Mouse (Mus musculus) kidney, embryonic 14.5 days (tissue): ENCODE results near the gene Helt. TPM values are rescaled to one million over a fixed set of nuclear protein-coding genes. Genes with fewer than 3 reads are reported as not detected.

ENCODE experiments used
- ATAC-seq: fragments of 200-750 bp; cut with Nextera tagmentation; 2 replicates; pipeline ENCODE4 v1.8.0; 2017; ENCODE audit warnings: moderate number of reproducible peaks, mild to moderate bottlenecking, moderate TSS enrichment, moderate library complexity; ENCODE audit not compliant: low FRiP score, low TSS enrichment
- H3K27ac ChIP-seq: fragments of 300-500 bp; sonication (generic); 2 replicates; pipeline ENCODE4 v1.5.1; 2014; ENCODE audit warnings: low read depth, mild to moderate bottlenecking, low read length, moderate library complexity, mixed read lengths
- H3K27me3 ChIP-seq: fragments of 300-500 bp; sonication (generic); 2 replicates; pipeline ENCODE4 v1.6.1; 2014; ENCODE audit warnings: mild to moderate bottlenecking, low read length; ENCODE audit not compliant: control insufficient read depth, insufficient read depth
- H3K36me3 ChIP-seq: fragments of 300-500 bp; sonication (generic); 2 replicates; pipeline ENCODE4 v1.6.1; 2014; ENCODE audit warnings: low read length, mixed read lengths; ENCODE audit not compliant: control insufficient read depth, insufficient read depth
- H3K4me1 ChIP-seq: fragments of 300-500 bp; sonication (generic); 2 replicates; pipeline ENCODE4 v1.6.1; 2014; ENCODE audit warnings: low read length, mixed read lengths; ENCODE audit not compliant: control insufficient read depth, insufficient read depth
- H3K4me2 ChIP-seq: fragments of 300-500 bp; sonication (generic); replicated peaks from 2 replicates; pipeline ENCODE4 v1.6.1; 2014; ENCODE audit warnings: low read depth, mild to moderate bottlenecking, low read length
- H3K4me3 ChIP-seq: fragments of 300-500 bp; sonication (generic); 2 replicates; pipeline ENCODE4 v1.5.1; 2014; ENCODE audit warnings: mild to moderate bottlenecking, low read length
- H3K9ac ChIP-seq: fragments of 300-500 bp; sonication (generic); 2 replicates; pipeline ENCODE4 v1.6.1; 2014; ENCODE audit warnings: low read depth, mild to moderate bottlenecking, low read length, moderate library complexity
- H3K9me3 ChIP-seq: fragments of 300-500 bp; sonication (generic); 2 replicates; pipeline ENCODE4 v1.6.1; 2016; ENCODE audit warnings: low read length; ENCODE audit not compliant: control insufficient read depth
- WGBS: fragments of 180-500 bp; shearing (Covaris S2); extraction: QIAGEN DNeasy Blood & Tissue Kit; methylation state at CpG from one replicate; pipeline ENCODE4 v1.1.7; 2014; 5-methylcytosine and 5-hydroxymethylcytosine counted together
- polyA plus RNA-seq: library from polyadenylated mRNA; unstranded; fragments of >200 nt; fragmentation: Nextera tagmentation; extraction: Ambion mirVana; gene quantifications from 2 replicates; pipeline ENCODE4 v1.2.1, GENCODE M21; 2014

Helt gene
- polyA plus RNA-seq, 1 experiment from 2014 or later, result not detected

- WGBS, result 6% methylated on average over 10 of the region's 10 CpGs
- no peaks in the 10 kb centered on the region for H3K36me3 ChIP-seq
- H3K9me3 ChIP-seq, result no peaks in the 10 kb centered on the region
- no peak overlapping the region for H3K4me3 ChIP-seq
- no peaks in the 10 kb centered on the region for H3K4me1 ChIP-seq
- no peak overlapping the region for H3K27ac ChIP-seq
- H3K4me2 ChIP-seq, result no peak overlapping the region
- H3K27me3 ChIP-seq, result no peaks in the 10 kb centered on the region
- ATAC-seq, result peak; percentile 83
- H3K9ac ChIP-seq, result no peak overlapping the region
Observed at GRCm38 (mm10) chr8:46311159-46311558, 16.7 kb upstream of the Helt start.

GRCm38 (mm10) chr8:46308189-46308588, 13.7 kb upstream of the Helt start:
- no peak overlapping the region for H3K9ac ChIP-seq
- H3K4me3 ChIP-seq, result no peak overlapping the region
- H3K4me1 ChIP-seq, result no peaks in the 10 kb centered on the region
- no peaks in the 10 kb centered on the region for H3K9me3 ChIP-seq
- no peaks in the 10 kb centered on the region for H3K36me3 ChIP-seq
- no peaks in the 10 kb centered on the region for H3K27me3 ChIP-seq
- no peak for ATAC-seq
- 67% methylated on average over 2 of the region's 2 CpGs for WGBS
- no peak overlapping the region for H3K27ac ChIP-seq
- no peak overlapping the region for H3K4me2 ChIP-seq

- H3K4me2 ChIP-seq, result no peak overlapping the region; the same call in 1 of the 2 replicates
- H3K27me3 ChIP-seq, result no peaks in the 10 kb centered on the region
- no peak overlapping the region for H3K27ac ChIP-seq
- H3K4me3 ChIP-seq, result no peak overlapping the region
- 9% methylated on average over 9 of the region's 9 CpGs for WGBS
- no peaks in the 10 kb centered on the region for H3K9me3 ChIP-seq
- no peaks in the 10 kb centered on the region for H3K36me3 ChIP-seq
- H3K4me1 ChIP-seq, result no peaks in the 10 kb centered on the region
- no peak for ATAC-seq
- H3K9ac ChIP-seq, result no peak overlapping the region
Observed at GRCm38 (mm10) chr8:46305733-46306349, 11.4 kb upstream of the Helt start.

GRCm38 (mm10) chr8:46302121-46302520, 7.7 kb upstream of the Helt start:
- 92% methylated on average over 9 of the region's 9 CpGs for WGBS
- H3K9me3 ChIP-seq, result no peaks in the 10 kb centered on the region

GRCm38 (mm10) chr8:46298847-46299246, 4.4 kb upstream of the Helt start:
- no peak for ATAC-seq
- Histone ChIP-seq H3K27me3 (peaks cover 47% of the 10 kb centered on the region), H3K9ac (no peak overlapping the region), H3K4me3 (no peak overlapping the region), H3K27ac (no peak overlapping the region), H3K36me3 (no peaks in the 10 kb centered on the region), H3K9me3 (no peaks in the 10 kb centered on the region), H3K4me2 (no peak overlapping the region), H3K4me1 (no peaks in the 10 kb centered on the region)
- 33% methylated on average over 7 of the region's 7 CpGs for WGBS

More at GRCm38 (mm10) chr8:46302121-46302520, 7.7 kb upstream of the Helt start:
- Histone ChIP-seq H3K27me3 (peaks cover 14% of the 10 kb centered on the region), H3K27ac (no peak overlapping the region), H3K36me3 (no peaks in the 10 kb centered on the region), H3K4me1 (no peaks in the 10 kb centered on the region), H3K4me3 (no peak overlapping the region), H3K9ac (no peak overlapping the region), H3K4me2 (no peak overlapping the region)
- no peak for ATAC-seq

GRCm38 (mm10) chr8:46296551-46296950, 2.1 kb upstream of the Helt start:
- no peaks in the 10 kb centered on the region; the same call in 1 of the 2 replicates for H3K4me1 ChIP-seq
- no peak overlapping the region for H3K4me2 ChIP-seq

GRCm38 (mm10) chr8:46295951-46296350, 1.5 kb upstream of the Helt start:
- no peak for ATAC-seq
- H3K27ac ChIP-seq, result no peak overlapping the region
- no peak overlapping the region for H3K4me2 ChIP-seq
- H3K36me3 ChIP-seq, result no peaks in the 10 kb centered on the region
- no peak overlapping the region for H3K9ac ChIP-seq
- H3K27me3 ChIP-seq, result peaks cover 76% of the 10 kb centered on the region
- no peak overlapping the region; the same call in 1 of the 2 replicates for H3K4me3 ChIP-seq
- 1% methylated on average over 8 of the region's 8 CpGs for WGBS
- no peaks in the 10 kb centered on the region; the same call in 1 of the 2 replicates for H3K4me1 ChIP-seq
- no peaks in the 10 kb centered on the region for H3K9me3 ChIP-seq

More at GRCm38 (mm10) chr8:46296551-46296950, 2.1 kb upstream of the Helt start:
- no peak overlapping the region; the same call in 1 of the 2 replicates for H3K4me3 ChIP-seq
- ATAC-seq, result no peak
- no peaks in the 10 kb centered on the region for H3K36me3 ChIP-seq
- H3K27ac ChIP-seq, result no peak overlapping the region
- H3K27me3 ChIP-seq, result peaks cover 70% of the 10 kb centered on the region
- H3K9ac ChIP-seq, result no peak overlapping the region
- 1% methylated on average over 11 of the region's 11 CpGs for WGBS
- H3K9me3 ChIP-seq, result no peaks in the 10 kb centered on the region

GRCm38 (mm10) chr8:46295101-46295534, 647 bp upstream of the Helt start:
- Histone ChIP-seq H3K27me3 (peaks cover 84% of the 10 kb centered on the region), H3K27ac (no peak overlapping the region), H3K9ac (no peak overlapping the region), H3K4me3 (no peak overlapping the region), H3K36me3 (no peaks in the 10 kb centered on the region), H3K4me1 (no peaks in the 10 kb centered on the region; the same call in 1 of the 2 replicates), H3K9me3 (no peaks in the 10 kb centered on the region), H3K4me2 (no peak overlapping the region)
- under 1% methylated on average over 14 of the region's 14 CpGs for WGBS
- no peak for ATAC-seq

GRCm38 (mm10) chr8:46293741-46294151, 725 bp downstream of the Helt start:
- Histone ChIP-seq H3K27ac (no peak overlapping the region), H3K4me1 (no peaks in the 10 kb centered on the region; the same call in 1 of the 2 replicates), H3K9me3 (no peaks in the 10 kb centered on the region), H3K27me3 (peaks cover 93% of the 10 kb centered on the region), H3K4me3 (no peak overlapping the region), H3K36me3 (no peaks in the 10 kb centered on the region), H3K9ac (no peak overlapping the region), H3K4me2 (no peak overlapping the region)
- no peak for ATAC-seq
- WGBS, result under 1% methylated on average over 16 of the region's 16 CpGs
